Mouse (Mus musculus) olfactory bulb, adult 2 months (tissue): ENCODE measurements at regions not wholly inside any gene's neighbourhood (a gene's known extent, or its start where the extent isn't known, plus 50 kb on each side); places are given as distances from the start of the nearest gene placed in this dataset.

Experiments used
- CTCF ChIP-seq: fragments of 200-500 bp; IDR thresholded peaks from 2 replicates; pipeline ENCODE4 v1.5.1; 2012; ENCODE audit warnings: low read depth, mild to moderate bottlenecking, low read length, moderate library complexity; ENCODE audit not compliant: insufficient read depth
- POLR2A ChIP-seq: fragments of 200-500 bp; IDR thresholded peaks from 2 replicates; pipeline ENCODE4 v1.6.1; 2012; ENCODE audit warnings: mild to moderate bottlenecking, low read depth, low read length, moderate library complexity; ENCODE audit not compliant: insufficient read depth

GRCm38 (mm10) chr13:44332716-44333240 lies 396.5 kb upstream of the Jarid2 start:
- TF ChIP-seq POLR2A = no peak
- TF ChIP-seq CTCF = no peak
